Mouse (Mus musculus) intestine, postnatal 0 days (tissue): Measurements from ENCODE around the gene Gm47841. TPM values are rescaled to one million over a fixed set of nuclear protein-coding genes. Genes with fewer than 3 reads are reported as not detected.

ENCODE experiments used
- ATAC-seq: fragments of 200-750 bp; cut with Nextera tagmentation; 2 replicates; pipeline ENCODE4 v1.8.0; 2017; ENCODE audit warnings: mild to moderate bottlenecking, moderate TSS enrichment, moderate library complexity
- H3K27ac ChIP-seq: fragments of 300-500 bp; sonication (generic); 2 replicates; pipeline ENCODE4 v1.5.1; 2014; ENCODE audit warnings: mild to moderate bottlenecking, low read depth, low read length, moderate library complexity
- H3K27me3 ChIP-seq: fragments of 300-500 bp; sonication (generic); replicated peaks from 2 replicates; pipeline ENCODE4 v1.6.1; 2014; ENCODE audit warnings: low read length, mixed read lengths; ENCODE audit not compliant: control insufficient read depth, insufficient read depth
- H3K36me3 ChIP-seq: fragments of 300-500 bp; sonication (generic); 2 replicates; pipeline ENCODE4 v1.6.1; 2014; ENCODE audit warnings: mild to moderate bottlenecking, moderate library complexity; ENCODE audit not compliant: control insufficient read depth, insufficient read depth
- H3K4me1 ChIP-seq: fragments of 300-500 bp; sonication (generic); replicated peaks from 2 replicates; pipeline ENCODE4 v1.6.1; 2014; ENCODE audit warnings: antibody characterized with exemption, low read length, mixed read lengths; ENCODE audit not compliant: control insufficient read depth, insufficient read depth
- H3K4me2 ChIP-seq: fragments of 300-500 bp; sonication (generic); replicated peaks from 2 replicates; pipeline ENCODE4 v1.6.1; 2014; ENCODE audit warnings: low read depth, mild to moderate bottlenecking, moderate library complexity
- H3K4me3 ChIP-seq: fragments of 300-500 bp; sonication (generic); 2 replicates; pipeline ENCODE4 v1.5.1; 2014; ENCODE audit warnings: low read depth, low read length
- H3K9ac ChIP-seq: fragments of 300-500 bp; sonication (generic); 2 replicates; pipeline ENCODE4 v1.6.1; 2014; ENCODE audit warnings: mild to moderate bottlenecking, low read depth, low read length
- H3K9me3 ChIP-seq: fragments of 300-500 bp; sonication (generic); 2 replicates; pipeline ENCODE4 v1.6.1; 2016; ENCODE audit warnings: mixed run types; ENCODE audit not compliant: control insufficient read depth
- CTCF ChIP-seq: sonication (generic); IDR thresholded peaks from 2 replicates; pipeline ENCODE4 v1.5.1; 2016; ENCODE audit warnings: low read depth, mild to moderate bottlenecking, control low read depth, antibody characterized with exemption, moderate library complexity
- WGBS: fragments of 180-500 bp; shearing (Covaris S2); extraction: QIAGEN DNeasy Blood & Tissue Kit; methylation state at CpG from one replicate; pipeline ENCODE4 v1.1.7; 2014; 5-methylcytosine and 5-hydroxymethylcytosine counted together
- polyA plus RNA-seq: library from polyadenylated mRNA; unstranded; fragments of >200 nt; fragmentation: Nextera tagmentation; extraction: Ambion mirVana; gene quantifications from 2 replicates; pipeline ENCODE4 v1.2.1, GENCODE M21; 2015

Gm47841 gene
- polyA plus RNA-seq, 1 experiment from 2014 or later: not detected

- no peaks in the 10 kb centered on the region for H3K4me1 ChIP-seq
- H3K36me3 ChIP-seq: no peaks in the 10 kb centered on the region
- no peak overlapping the region for H3K27ac ChIP-seq
- H3K4me2 ChIP-seq: no peak overlapping the region
- H3K9ac ChIP-seq: no peak overlapping the region
- no peak overlapping the region for H3K4me3 ChIP-seq
- no peaks in the 10 kb centered on the region for H3K9me3 ChIP-seq
- WGBS: 94% methylated on average over 8 of the region's 8 CpGs
- no peaks in the 10 kb centered on the region for H3K27me3 ChIP-seq
- ATAC-seq: no peak
- TF ChIP-seq CTCF: no peak
These were observed 44.4 kb upstream of the Gm47841 start for GRCm38 (mm10) chr15:101091551-101091950.

DNA sequence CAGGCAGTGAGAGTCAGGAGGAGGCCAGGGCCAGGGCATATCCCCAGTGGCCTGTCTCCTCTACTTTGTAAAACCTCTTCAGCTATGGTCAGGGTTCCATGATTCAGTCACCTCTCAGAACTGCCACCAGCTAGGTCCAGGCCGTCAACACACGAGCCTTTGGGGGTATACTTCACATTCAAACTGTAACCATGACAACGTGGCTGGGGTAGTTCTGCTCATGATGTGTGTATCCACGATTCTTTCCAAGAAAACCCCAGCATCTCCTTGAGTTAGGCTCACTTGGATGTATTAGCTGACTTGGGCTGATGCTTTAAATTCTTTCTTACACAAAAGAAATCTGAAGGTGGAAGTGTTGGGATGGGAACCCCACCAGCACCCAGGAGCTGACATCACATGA, 41.1 kb upstream of the Gm47841 start:
- no peak overlapping the region for H3K4me3 ChIP-seq
- 74% methylated on average over 4 of the region's 4 CpGs for WGBS
- H3K27me3 ChIP-seq: no peaks in the 10 kb centered on the region
- no peaks in the 10 kb centered on the region for H3K4me1 ChIP-seq
- H3K4me2 ChIP-seq: no peak overlapping the region
- no peak for ATAC-seq
- no peak overlapping the region for H3K27ac ChIP-seq
- TF ChIP-seq CTCF: no peak
- no peaks in the 10 kb centered on the region for H3K9me3 ChIP-seq
- H3K36me3 ChIP-seq: no peaks in the 10 kb centered on the region
- no peak overlapping the region for H3K9ac ChIP-seq

DNA sequence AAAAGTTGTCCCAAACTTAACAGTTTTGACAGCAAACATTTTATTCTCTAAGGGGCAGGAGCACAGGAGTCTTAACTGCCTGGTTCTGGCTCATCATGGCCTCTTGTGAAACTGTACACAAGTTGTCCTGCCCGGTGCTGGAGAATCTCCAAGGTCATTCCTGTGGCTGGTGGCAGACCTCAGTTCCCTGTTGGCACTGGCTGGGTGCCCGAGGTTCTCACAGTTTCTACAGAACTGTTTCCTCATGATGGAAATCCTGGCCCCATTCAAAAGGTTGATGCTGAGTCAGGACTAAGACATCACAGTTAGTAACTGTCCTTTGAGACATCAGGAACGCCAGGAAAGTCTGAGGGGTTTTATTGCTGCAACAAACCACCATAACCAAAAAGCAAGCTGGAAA, 39.8 kb upstream of the Gm47841 start:
- WGBS: 66% methylated on average over 3 of the region's 3 CpGs
- Histone ChIP-seq H3K4me2 (no peak overlapping the region), H3K4me1 (no peaks in the 10 kb centered on the region), H3K9ac (no peak overlapping the region), H3K36me3 (no peaks in the 10 kb centered on the region), H3K9me3 (no peaks in the 10 kb centered on the region), H3K4me3 (no peak overlapping the region), H3K27me3 (no peaks in the 10 kb centered on the region), H3K27ac (no peak overlapping the region)
- ATAC-seq: no peak
- no peak for TF ChIP-seq CTCF

DNA sequence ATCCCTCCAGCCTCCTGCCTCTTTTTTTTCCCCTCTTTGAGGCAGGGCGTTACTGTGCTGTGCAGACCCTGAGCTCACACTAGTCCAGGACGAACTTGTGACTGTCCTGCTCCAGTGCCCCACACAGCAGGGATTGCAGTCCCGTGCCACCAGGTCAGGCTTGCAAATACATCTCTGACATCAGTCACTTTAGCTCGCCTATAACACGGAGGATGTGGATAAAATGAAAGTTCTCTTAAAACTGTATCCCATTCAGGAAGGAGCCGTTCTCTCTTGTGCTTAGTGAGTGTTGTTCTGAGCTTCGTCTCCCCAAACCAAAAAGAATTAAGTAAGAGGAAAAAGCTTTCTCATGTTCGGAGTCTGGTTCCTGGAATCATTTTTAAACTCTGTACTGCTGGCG, 39.3 kb upstream of the Gm47841 start:
- no peak for TF ChIP-seq CTCF
- Histone ChIP-seq H3K4me3 (no peak overlapping the region), H3K4me1 (no peaks in the 10 kb centered on the region), H3K9ac (no peak overlapping the region), H3K36me3 (no peaks in the 10 kb centered on the region), H3K4me2 (no peak overlapping the region), H3K9me3 (no peaks in the 10 kb centered on the region), H3K27ac (no peak overlapping the region), H3K27me3 (no peaks in the 10 kb centered on the region)
- ATAC-seq: no peak
- 69% methylated on average over 9 of the region's 9 CpGs for WGBS

GRCm38 (mm10) chr15:101084499-101084898, 37.3 kb upstream of the Gm47841 start:
- WGBS: 78% methylated on average over 10 of the region's 10 CpGs
- Histone ChIP-seq H3K27me3 (no peaks in the 10 kb centered on the region), H3K36me3 (no peaks in the 10 kb centered on the region), H3K4me1 (no peaks in the 10 kb centered on the region), H3K27ac (no peak overlapping the region), H3K9me3 (no peaks in the 10 kb centered on the region), H3K4me3 (no peak overlapping the region), H3K9ac (no peak overlapping the region), H3K4me2 (no peak overlapping the region)
- no peak for TF ChIP-seq CTCF
- no peak for ATAC-seq

DNA sequence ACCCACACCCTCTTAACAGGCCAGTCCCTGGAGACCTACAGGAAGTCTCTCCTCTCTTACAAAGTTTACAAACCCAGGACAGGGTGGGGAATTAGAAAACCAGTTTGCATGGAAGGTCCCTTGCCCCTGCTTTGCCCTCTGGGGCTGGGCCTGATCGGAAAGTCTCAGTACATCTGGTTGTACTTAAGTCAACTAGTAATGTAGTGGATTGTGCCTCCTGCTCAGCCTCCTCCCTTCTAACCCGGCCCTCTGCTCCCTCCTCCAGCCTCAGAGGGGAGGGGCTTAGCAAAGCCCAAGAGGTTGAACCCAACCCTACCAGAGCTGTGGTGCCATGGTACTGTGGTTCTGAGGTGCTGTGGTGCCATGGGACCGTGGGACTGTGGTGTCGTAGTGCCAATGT, 35.0 kb upstream of the Gm47841 start:
- WGBS: 50% methylated on average over 4 of the region's 4 CpGs
- TF ChIP-seq CTCF: no peak
- no peak overlapping the region for H3K4me3 ChIP-seq
- H3K9me3 ChIP-seq: no peaks in the 10 kb centered on the region
- no peak overlapping the region for H3K4me2 ChIP-seq
- H3K27me3 ChIP-seq: 0 out of 2 replicates have a peak, but pooled peaks cover 4% of the 10 kb centered on the region
- ATAC-seq: no peak
- no peaks in the 10 kb centered on the region for H3K36me3 ChIP-seq
- H3K4me1 ChIP-seq: peaks cover 4% of the 10 kb centered on the region; the same call in 1 of the 2 replicates
- H3K27ac ChIP-seq: no peak overlapping the region
- no peak overlapping the region for H3K9ac ChIP-seq

GRCm38 (mm10) chr15:101081035-101081548, 33.9 kb upstream of the Gm47841 start:
- Histone ChIP-seq H3K27me3 (0 out of 2 replicates have a peak, but pooled peaks cover 7% of the 10 kb centered on the region), H3K27ac (no peak overlapping the region), H3K36me3 (no peaks in the 10 kb centered on the region), H3K9me3 (no peaks in the 10 kb centered on the region), H3K4me1 (peaks cover 4% of the 10 kb centered on the region; the same call in 1 of the 2 replicates), H3K4me3 (no peak overlapping the region), H3K4me2 (no peak overlapping the region), H3K9ac (no peak overlapping the region)
- 79% methylated on average over 7 of the region's 7 CpGs for WGBS
- no peak for TF ChIP-seq CTCF
- ATAC-seq: no peak
